8 mouse cellular contexts compared by ENCODE assay signal in genomic region chr2:91961901-91962761, GRCm38 (mm10). TPM values are rescaled to one million over a fixed set of nuclear protein-coding genes. Genes with fewer than 3 reads are reported as not detected.
DNase-seq lines count a peak whose midpoint lies in the region; ATAC-seq and TF ChIP-seq lines count a peak whose summit lies in the region.

No protein-coding gene starts in this region.

- peak overlapping the region; percentile 85 for H3K9ac ChIP-seq in lung, embryonic 15.5 days
- peak overlapping the region; percentile 92; the same call in 1 of the 2 replicates for H3K9ac ChIP-seq in kidney, embryonic 14.5 days (ENCODE audit: low read depth, low read length)

- no peak for DNase-seq in lung, postnatal 4 days
- DNase-seq in right cerebral cortex, postnatal 25 days, result no peak
- DNase-seq in adrenal gland, postnatal 4 days (ENCODE audit: low spot score in 2 of 2), result no peak
- DNase-seq in frontal cortex, postnatal 25 days (ENCODE audit: low spot score in 2 of 2), result no peak

- peak overlapping the region; percentile 60 for H3ac ChIP-seq in myocyte (ENCODE audit: control insufficient read depth, insufficient read length)

- H3K4me3 ChIP-seq in lung, embryonic 15.5 days, result peak overlapping the region; percentile 94
- H3K4me3 ChIP-seq in embryonic fibroblast, embryonic 13.5 days (ENCODE audit: insufficient read depth, low read length), result peak overlapping the region; percentile 75
- H3K4me3 ChIP-seq in kidney, embryonic 14.5 days (ENCODE audit: low read length), result peak overlapping the region; percentile 90
- H3K4me3 ChIP-seq in myocyte, result peak overlapping the region; percentile 46

- H3K9me3 ChIP-seq in lung, embryonic 15.5 days, result no peaks in the 10 kb centered on the region
- no peaks in the 10 kb centered on the region for H3K9me3 ChIP-seq in kidney, embryonic 14.5 days (ENCODE audit: control insufficient read depth, low read length)

- no peak for ATAC-seq in lung, embryonic 15.5 days (ENCODE audit: borderline replicate concordance, extremely low read depth, low FRiP score, low TSS enrichment)
- ATAC-seq in kidney, embryonic 14.5 days (ENCODE audit: low FRiP score, low TSS enrichment), result no peak

- peak overlapping the region; percentile 91 for H3K4me2 ChIP-seq in lung, embryonic 15.5 days
- peak overlapping the region; percentile 85 for H3K4me2 ChIP-seq in kidney, embryonic 14.5 days (replicated peaks; ENCODE audit: low read depth, low read length)
- peak overlapping the region; percentile 87 for H3K4me2 ChIP-seq in myocyte (ENCODE audit: low read depth)

- peak overlapping the region; percentile 49; the same call in 1 of the 2 replicates for H3K27ac ChIP-seq in lung, embryonic 15.5 days
- no peak overlapping the region for H3K27ac ChIP-seq in embryonic fibroblast, embryonic 13.5 days (ENCODE audit: insufficient read depth, low read length)
- H3K27ac ChIP-seq in kidney, embryonic 14.5 days (ENCODE audit: low read depth, low read length), result no peak overlapping the region

- no peak for TF ChIP-seq POLR2A in embryonic fibroblast, embryonic 13.5 days (IDR thresholded peaks at IDR 0.05; ENCODE audit: low read depth, low read length)
- no peak for TF ChIP-seq POLR2A in myocyte (IDR thresholded peaks at IDR 0.05; ENCODE audit: insufficient read length, low read depth)

- TF ChIP-seq CTCF in embryonic fibroblast, embryonic 13.5 days (IDR thresholded peaks at IDR 0.05; ENCODE audit: borderline replicate concordance, insufficient read depth, low read length), result no peak

- peaks cover 34% of the 10 kb centered on the region for H3K79me2 ChIP-seq in myocyte (ENCODE audit: control insufficient read depth, insufficient read depth)

- H3K36me3 ChIP-seq in lung, embryonic 15.5 days, result 0 out of 2 replicates have a peak, but pooled peaks cover 4% of the 10 kb centered on the region
- no peaks in the 10 kb centered on the region; the same call in 1 of the 2 replicates for H3K36me3 ChIP-seq in kidney, embryonic 14.5 days (ENCODE audit: control insufficient read depth, insufficient read depth, low read length)
- no peaks in the 10 kb centered on the region for H3K36me3 ChIP-seq in myocyte (ENCODE audit: control insufficient read depth, insufficient read depth)

- H3K4me1 ChIP-seq in lung, embryonic 15.5 days, result peaks cover 65% of the 10 kb centered on the region
- peaks cover 6% of the 10 kb centered on the region for H3K4me1 ChIP-seq in embryonic fibroblast, embryonic 13.5 days (ENCODE audit: control insufficient read depth, insufficient read depth, low read length)
- peaks cover 25% of the 10 kb centered on the region for H3K4me1 ChIP-seq in kidney, embryonic 14.5 days (ENCODE audit: control insufficient read depth, insufficient read depth, low read length)

- H3K27me3 ChIP-seq in lung, embryonic 15.5 days, result no peaks in the 10 kb centered on the region
- H3K27me3 ChIP-seq in kidney, embryonic 14.5 days (ENCODE audit: control insufficient read depth, insufficient read depth, low read length), result no peaks in the 10 kb centered on the region; the same call in 1 of the 2 replicates
- H3K27me3 ChIP-seq in myocyte (ENCODE audit: control insufficient read depth, insufficient read depth, insufficient read length), result no peaks in the 10 kb centered on the region

- 44% methylated on average over 4 of the region's 4 CpGs for WGBS in lung, embryonic 15.5 days
- 52% methylated on average over 4 of the region's 4 CpGs for WGBS in kidney, embryonic 14.5 days

TF ChIP-seq in myocyte, 11 proteins besides CTCF, POLR2A, EP300 and RAD21:
- TF ChIP-seq E2F4 (IDR thresholded peaks at IDR 0.05; ENCODE audit: insufficient read depth), result no peak
- TF ChIP-seq MAX (IDR thresholded peaks at IDR 0.05; ENCODE audit: low read depth), result no peak
- TF ChIP-seq USF1 (IDR thresholded peaks at IDR 0.05; ENCODE audit: low read depth), result no peak
- no peak for TF ChIP-seq REST (IDR thresholded peaks at IDR 0.05; ENCODE audit: insufficient read depth, insufficient read length)
- TF ChIP-seq SRF (IDR thresholded peaks at IDR 0.05; ENCODE audit: control insufficient read depth, insufficient read length, low read depth), result no peak
- TF ChIP-seq MYOG (IDR thresholded peaks at IDR 0.05; ENCODE audit: control insufficient read depth in 1 of 3, insufficient read depth in 1 of 3, insufficient read length in 2 of 3, low read depth in 2 of 3), result no peak
- TF ChIP-seq TCF3 (IDR thresholded peaks at IDR 0.05; ENCODE audit: insufficient read length, low read depth), result no peak
- TF ChIP-seq CEBPB (IDR thresholded peaks at IDR 0.05; ENCODE audit: insufficient read depth, poor library complexity, severe bottlenecking), result no peak
- TF ChIP-seq TCF12 (IDR thresholded peaks at IDR 0.05; ENCODE audit: insufficient read depth, poor library complexity, severe bottlenecking), result no peak
- no peak for TF ChIP-seq MYOD1 (IDR thresholded peaks at IDR 0.05; ENCODE audit: control insufficient read depth in 1 of 3, insufficient read length in 2 of 3, low read depth in 2 of 3)
- TF ChIP-seq POLR2AphosphoS2 (IDR thresholded peaks at IDR 0.05; ENCODE audit: insufficient read length, low read depth), result no peak
TF ChIP-seq in myocyte: peak in this region for 0.

RNA-seq across cellular contexts. Expression of gene Dgkz, which starts 13.5 kb away (rescaled TPM):
- 52.3 and 54.0 TPM in 2 replicates for polyA plus RNA-seq in lung, embryonic 15.5 days (2015; fragmentation: Nextera tagmentation; extraction: Ambion mirVana)
- polyA plus RNA-seq in embryonic fibroblast, embryonic 13.5 days (2011; ENCODE audit: insufficient read length, low read depth, missing spikeins), result 29.3 and 40.4 TPM in 2 replicates
- polyA plus RNA-seq in kidney, embryonic 14.5 days (2014; fragmentation: Nextera tagmentation; extraction: Ambion mirVana), result 35.6 and 57.5 TPM in 2 replicates
- 68.4 TPM for polyA plus RNA-seq in myocyte (2012; fragmentation: generic; extraction: Trizol)
- total RNA-seq in adrenal gland, postnatal 4 days (2021), result 10 to 100 TPM; 91.3 to 98.4 TPM

RNA-seq across cellular contexts. Expression of gene Gm9821, which starts 16.6 kb away (rescaled TPM):
- 0.35 and 0.75 TPM in 2 replicates for polyA plus RNA-seq in lung, embryonic 15.5 days (2015; fragmentation: Nextera tagmentation; extraction: Ambion mirVana)
- not detected in 2 replicates for polyA plus RNA-seq in embryonic fibroblast, embryonic 13.5 days (2011; ENCODE audit: insufficient read length, low read depth, missing spikeins)
- 0.31 and 0.49 TPM in 2 replicates for polyA plus RNA-seq in kidney, embryonic 14.5 days (2014; fragmentation: Nextera tagmentation; extraction: Ambion mirVana)
- 4.7 TPM for polyA plus RNA-seq in myocyte (2012; fragmentation: generic; extraction: Trizol)
- not detected for total RNA-seq in adrenal gland, postnatal 4 days (2021)

RNA-seq across cellular contexts. Expression of gene Mdk, which starts 30.0 kb away (rescaled TPM):
- polyA plus RNA-seq in lung, embryonic 15.5 days (2015; fragmentation: Nextera tagmentation; extraction: Ambion mirVana), result 858 and 992 TPM in 2 replicates
- 29.2 and 148 TPM in 2 replicates for polyA plus RNA-seq in embryonic fibroblast, embryonic 13.5 days (2011; ENCODE audit: insufficient read length, low read depth, missing spikeins)
- 1,361 and 1,922 TPM in 2 replicates for polyA plus RNA-seq in kidney, embryonic 14.5 days (2014; fragmentation: Nextera tagmentation; extraction: Ambion mirVana)
- 0.29 TPM for polyA plus RNA-seq in myocyte (2012; fragmentation: generic; extraction: Trizol)
- total RNA-seq in adrenal gland, postnatal 4 days (2021), result 100 to 1,000 TPM in 1 of 2 experiments, 10 to 100 TPM in 1; 79.3 to 138 TPM

RNA-seq across cellular contexts. Expression of gene Chrm4, which starts 35.1 kb away (rescaled TPM):
- polyA plus RNA-seq in lung, embryonic 15.5 days (2015; fragmentation: Nextera tagmentation; extraction: Ambion mirVana), result 0.14 TPM in 1 of 2 replicates, not detected in the other
- not detected in 2 replicates for polyA plus RNA-seq in embryonic fibroblast, embryonic 13.5 days (2011; ENCODE audit: insufficient read length, low read depth, missing spikeins)
- not detected in 2 replicates for polyA plus RNA-seq in kidney, embryonic 14.5 days (2014; fragmentation: Nextera tagmentation; extraction: Ambion mirVana)
- polyA plus RNA-seq in myocyte (2012; fragmentation: generic; extraction: Trizol), result 0.64 TPM
- total RNA-seq in adrenal gland, postnatal 4 days (2021), result under 1 TPM; 0.34 to 0.42 TPM

Comparison
In these comparisons a context has a peak if more than half of its experiments do, and no peak if none do; other contexts are left out.
1. RNA of gene Mdk, which starts 30.0 kb away (polyA plus RNA-seq): 1,361 to 1,922 TPM in kidney, embryonic 14.5 days, 858 to 992 TPM in lung, embryonic 15.5 days and 29.2 to 148 TPM in embryonic fibroblast, embryonic 13.5 days; 0.29 TPM in myocyte (single experiment); every median in the first group is over 10 times any median in the second.
2. Peak in every context shown above with its lines, with median percentiles within 50 percentile points of each other: H3K4me2 ChIP-seq and H3K4me3 ChIP-seq.